Mouse (Mus musculus) stomach, postnatal 0 days (tissue): ENCODE measurements around the gene Trp63. TPM values are rescaled to one million over a fixed set of nuclear protein-coding genes. Genes with fewer than 3 reads are reported as not detected.
"Not testable (repeated sequence)": the region's sequence is repeated elsewhere in the genome, so short reads cannot be mapped to it uniquely, and the experiment has no call there.

ENCODE experiments used
- ATAC-seq: fragments of 200-750 bp; cut with Nextera tagmentation; 2 replicates; pipeline ENCODE4 v1.8.0; 2017; ENCODE audit not compliant: low FRiP score, low TSS enrichment
- DNase-seq: peaks from one replicate; pipeline ENCODE4 v3.0.0-alpha.2; 2016; ENCODE audit warnings: low spot score
- H3K27ac ChIP-seq: fragments of 300-500 bp; sonication (generic); replicated peaks from 2 replicates; pipeline ENCODE4 v1.5.1; 2014; ENCODE audit warnings: mild to moderate bottlenecking, control low read depth
- H3K27me3 ChIP-seq: fragments of 300-500 bp; sonication (generic); 2 replicates; pipeline ENCODE4 v1.6.1; 2014; ENCODE audit warnings: low read length; ENCODE audit not compliant: control insufficient read depth, insufficient read depth
- H3K36me3 ChIP-seq: fragments of 300-500 bp; sonication (generic); 2 replicates; pipeline ENCODE4 v1.6.1; 2014; ENCODE audit warnings: low read length, mixed read lengths; ENCODE audit not compliant: control insufficient read depth, insufficient read depth
- H3K4me1 ChIP-seq: fragments of 300-500 bp; sonication (generic); replicated peaks from 2 replicates; pipeline ENCODE4 v1.6.1; 2014; ENCODE audit warnings: antibody characterized with exemption; ENCODE audit not compliant: control insufficient read depth, insufficient read depth
- H3K4me2 ChIP-seq: fragments of 300-500 bp; sonication (generic); replicated peaks from 2 replicates; pipeline ENCODE4 v1.6.1; 2014; ENCODE audit warnings: low read depth, mild to moderate bottlenecking, control low read depth, moderate library complexity
- H3K4me3 ChIP-seq: fragments of 300-500 bp; sonication (generic); 2 replicates; pipeline ENCODE4 v1.5.1; 2014; ENCODE audit warnings: low read depth, low read length, control low read depth
- H3K9ac ChIP-seq: fragments of 300-500 bp; sonication (generic); 2 replicates; pipeline ENCODE4 v1.6.1; 2014; ENCODE audit warnings: mild to moderate bottlenecking, low read length, control low read depth, mixed read lengths
- H3K9me3 ChIP-seq: fragments of 300-500 bp; sonication (generic); 2 replicates; pipeline ENCODE4 v1.6.1; 2016; ENCODE audit warnings: low read length; ENCODE audit not compliant: control insufficient read depth
- CTCF ChIP-seq: IDR thresholded peaks from 2 replicates; pipeline ENCODE4 v1.5.1; 2016; ENCODE audit warnings: antibody characterized with exemption, low read depth, mild to moderate bottlenecking, moderate library complexity
- EP300 ChIP-seq: optimal IDR thresholded peaks from 2 replicates; pipeline ENCODE3; 2016; ENCODE audit warnings: antibody characterized with exemption
- WGBS: fragments of 180-500 bp; shearing (Covaris S2); extraction: QIAGEN DNeasy Blood & Tissue Kit; methylation state at CpG from one replicate; pipeline ENCODE4 v1.1.7; 2014; 5-methylcytosine and 5-hydroxymethylcytosine counted together
- polyA plus RNA-seq: library from polyadenylated mRNA; unstranded; fragments of >200 nt; fragmentation: Nextera tagmentation; extraction: Ambion mirVana; gene quantifications from 2 replicates; pipeline ENCODE4 v1.2.1, GENCODE M21; 2015

Trp63 gene
- polyA plus RNA-seq: 21.6 and 24.5 TPM in 2 replicates

DNA sequence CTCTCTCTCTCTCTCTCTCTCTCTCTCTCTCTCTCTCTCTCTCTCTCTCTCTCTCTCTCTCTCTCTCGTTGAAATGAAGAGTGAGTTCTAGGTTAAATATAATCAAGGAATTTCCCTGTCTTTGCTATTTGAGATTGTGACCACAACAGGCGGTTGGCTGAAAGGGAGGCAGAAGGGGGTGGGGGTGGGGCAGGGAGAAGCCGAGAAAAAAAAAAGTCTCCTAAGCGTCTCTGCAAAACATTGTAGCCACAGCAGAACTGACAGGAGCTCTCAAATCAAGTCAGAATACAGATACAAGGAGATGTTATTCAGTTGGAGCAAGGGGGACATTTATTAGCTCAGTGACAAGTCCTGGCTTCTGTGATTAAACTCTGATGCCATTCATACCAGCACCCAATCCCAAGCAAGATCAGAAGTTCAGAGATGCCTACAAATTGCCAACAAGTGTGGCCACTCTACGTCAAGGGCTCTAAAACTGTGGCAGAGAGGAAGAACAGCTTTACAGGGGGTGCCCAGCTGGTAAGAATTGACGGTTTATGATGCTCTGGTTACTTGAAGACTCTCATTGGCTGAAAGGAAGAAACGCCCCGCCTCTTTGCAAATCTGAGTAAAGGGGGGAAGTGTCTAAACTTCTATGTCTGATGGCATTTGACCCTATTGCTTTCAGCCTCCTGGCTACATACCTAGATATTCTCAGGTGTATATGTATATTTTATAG, at the start of gene Trp63:
Gene Trp63 (plus strand): TSS at position 233 of the 718 bp plus-strand sequence.
- peak within 1 kb of the TSS; percentile 18; the same call in 1 of the 2 replicates for H3K4me2 ChIP-seq
- H3K27me3 ChIP-seq: no peaks in the 10 kb centered on the region
- no peak within 1 kb of the TSS for H3K9ac ChIP-seq
- H3K4me3 ChIP-seq: no peak within 1 kb of the TSS
- no peak for DNase-seq
- 40% methylated on average over 8 of the region's 8 CpGs for WGBS
- H3K36me3 ChIP-seq: no peaks in the 10 kb centered on the region
- ATAC-seq: no peak
- no peaks in the 10 kb centered on the region for H3K4me1 ChIP-seq
- H3K9me3 ChIP-seq: no peaks in the 10 kb centered on the region
- H3K27ac ChIP-seq: no peak within 1 kb of the TSS
- TF ChIP-seq CTCF (no peak), EP300 (no peak)

DNA sequence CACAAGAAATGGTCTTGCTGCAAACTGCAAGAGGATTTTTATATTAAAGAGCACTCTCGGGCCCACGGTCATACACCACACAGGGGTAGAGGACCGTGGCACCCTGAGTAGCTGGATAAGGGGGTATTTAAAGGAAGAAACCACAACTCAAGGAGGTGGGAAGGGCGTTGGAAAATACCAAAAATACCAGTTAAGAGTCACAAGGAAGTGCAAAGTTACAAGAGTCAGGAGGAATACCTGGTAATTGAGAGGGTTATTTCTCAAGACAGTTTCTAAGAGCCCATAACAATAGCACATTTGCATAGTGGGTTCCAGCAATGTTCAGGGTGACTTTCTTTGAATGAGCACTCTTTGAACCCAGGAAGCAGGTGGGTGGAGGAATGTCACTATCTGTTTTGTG, 38.8 kb upstream of the Trp63 start:
- not testable (repeated sequence) for H3K4me1 ChIP-seq, H3K4me3 ChIP-seq, ATAC-seq, H3K27ac ChIP-seq, H3K9ac ChIP-seq, H3K9me3 ChIP-seq, H3K4me2 ChIP-seq, DNase-seq, H3K36me3 ChIP-seq, H3K27me3 ChIP-seq
- 87% methylated on average over 4 of the region's 4 CpGs for WGBS

DNA sequence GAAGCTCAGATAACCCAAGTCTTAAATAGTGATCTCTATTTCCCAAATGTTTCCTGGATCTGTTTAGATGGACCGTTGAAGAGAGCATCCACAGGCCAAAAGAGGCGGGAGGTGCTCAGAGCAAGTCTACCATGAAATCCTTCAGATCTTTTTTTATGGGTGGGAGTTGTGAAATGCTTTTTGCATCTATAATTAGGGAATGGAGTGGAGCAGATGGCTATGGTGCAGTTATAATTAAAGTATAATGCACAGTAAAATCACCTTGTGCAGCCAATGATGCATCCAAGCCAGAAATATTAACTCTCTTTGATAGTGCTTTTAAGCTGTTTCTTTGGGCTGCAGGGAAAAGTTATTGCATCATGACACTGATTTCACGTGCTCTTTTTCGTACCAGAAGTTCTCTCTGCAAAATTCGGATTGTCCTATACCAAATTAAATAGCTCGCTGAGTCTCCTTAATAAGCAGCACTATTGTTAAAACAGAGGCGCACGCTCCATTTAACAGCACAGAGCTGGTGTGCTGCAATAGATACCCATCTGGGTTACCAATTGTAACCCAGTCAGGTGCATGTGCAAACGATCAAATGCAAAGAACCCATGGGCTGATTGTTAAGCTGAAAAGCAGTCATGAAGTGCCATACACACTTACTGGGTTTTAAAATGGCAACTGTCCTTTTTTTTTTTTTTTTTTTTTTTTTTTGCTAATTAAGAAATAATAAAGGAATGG, 22.9 kb upstream of the Trp63 start:
- H3K9ac ChIP-seq: no peak overlapping the region
- no peak overlapping the region for H3K4me2 ChIP-seq
- TF ChIP-seq EP300 (no peak), CTCF (no peak)
- no peak overlapping the region for H3K4me3 ChIP-seq
- DNase-seq (no peak), ATAC-seq (no peak)
- no peak overlapping the region for H3K27ac ChIP-seq
- no peaks in the 10 kb centered on the region for H3K36me3 ChIP-seq
- no peaks in the 10 kb centered on the region for H3K4me1 ChIP-seq
- no peaks in the 10 kb centered on the region for H3K27me3 ChIP-seq
- no peaks in the 10 kb centered on the region for H3K9me3 ChIP-seq
- 92% methylated on average over 9 of the region's 9 CpGs for WGBS

DNA sequence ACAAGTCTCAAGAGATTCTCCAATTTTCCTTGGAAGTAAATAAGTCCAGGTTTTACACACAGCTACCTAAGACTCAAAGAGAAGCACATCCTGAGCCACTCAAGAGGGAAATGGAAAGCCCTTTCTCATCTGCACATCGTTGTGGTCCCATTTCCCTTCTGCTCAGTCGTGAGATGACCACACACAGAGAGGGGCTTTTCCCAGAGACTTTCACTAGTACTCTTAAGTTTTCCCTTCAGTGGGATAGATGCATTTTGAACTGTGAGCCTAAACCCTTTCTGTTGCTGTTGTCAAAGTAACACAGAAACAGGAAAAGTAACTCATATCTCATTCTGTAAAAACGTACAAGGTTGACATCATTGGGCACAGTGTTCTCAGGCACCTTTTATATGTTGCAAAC, 20.4 kb upstream of the Trp63 start:
- Histone ChIP-seq H3K9ac (no peak overlapping the region), H3K4me2 (no peak overlapping the region), H3K27me3 (no peaks in the 10 kb centered on the region), H3K4me3 (no peak overlapping the region), H3K36me3 (no peaks in the 10 kb centered on the region), H3K9me3 (no peaks in the 10 kb centered on the region), H3K4me1 (no peaks in the 10 kb centered on the region), H3K27ac (no peak overlapping the region)
- no peak for TF ChIP-seq EP300
- no peak for TF ChIP-seq CTCF
- ATAC-seq: no peak
- no peak for DNase-seq
- WGBS: 59% methylated on average over 3 of the region's 3 CpGs

DNA sequence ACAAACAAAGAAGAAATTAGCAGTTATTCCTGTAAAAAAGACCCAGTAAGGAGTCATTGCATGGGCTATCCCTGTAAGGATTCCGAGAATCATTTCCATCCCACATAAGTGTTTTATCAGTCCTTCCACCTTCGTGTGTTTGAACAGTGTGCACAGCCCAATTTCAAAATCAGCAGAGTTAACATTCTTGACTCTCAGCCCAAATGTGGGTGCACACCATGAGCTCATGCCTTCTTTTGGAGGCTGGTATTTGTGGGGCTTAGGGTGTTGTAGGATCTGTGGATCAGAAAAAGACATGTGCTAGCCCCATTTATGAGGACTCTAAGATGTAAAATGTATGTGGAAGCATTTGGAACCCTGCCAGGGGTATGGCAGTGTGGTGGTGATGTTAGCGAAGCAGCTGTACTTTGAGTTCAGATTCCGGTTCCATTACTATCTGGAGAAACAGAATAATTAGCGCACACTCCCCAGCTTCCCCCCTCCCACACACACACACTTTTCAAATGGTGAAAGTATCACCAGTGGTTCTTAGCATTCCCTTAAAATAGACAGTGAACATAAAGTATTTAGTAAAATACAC, 9.6 kb upstream of the Trp63 start:
- Histone ChIP-seq H3K27me3 (no peaks in the 10 kb centered on the region), H3K4me2 (no peak overlapping the region), H3K36me3 (no peaks in the 10 kb centered on the region), H3K9me3 (no peaks in the 10 kb centered on the region), H3K9ac (no peak overlapping the region), H3K4me1 (no peaks in the 10 kb centered on the region), H3K27ac (no peak overlapping the region), H3K4me3 (no peak overlapping the region)
- WGBS: 55% methylated on average over 5 of the region's 5 CpGs
- no peak for TF ChIP-seq CTCF
- no peak for TF ChIP-seq EP300
- ATAC-seq (no peak), DNase-seq (no peak)

DNA sequence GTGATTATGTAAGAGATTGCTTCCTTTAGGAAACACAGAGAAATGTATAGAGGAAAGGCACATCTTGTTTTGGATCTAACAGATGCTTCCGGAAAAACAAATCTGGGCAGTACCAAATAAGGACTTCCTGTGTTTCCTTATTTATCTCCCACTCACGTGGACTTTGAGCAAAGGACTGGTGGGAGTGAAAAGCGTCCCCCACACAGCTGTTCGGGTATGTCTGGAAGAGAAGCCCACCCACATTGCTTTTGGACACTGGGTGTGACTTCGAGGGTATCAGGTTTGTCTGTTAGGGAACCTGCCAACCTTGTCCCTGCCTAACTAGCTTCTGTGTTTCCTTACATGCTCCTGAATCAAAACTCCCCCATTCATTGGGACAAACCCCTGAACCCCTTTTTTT, 3.2 kb upstream of the Trp63 start:
- Histone ChIP-seq H3K4me2 (no peak overlapping the region), H3K4me1 (no peaks in the 10 kb centered on the region), H3K27ac (no peak overlapping the region), H3K36me3 (no peaks in the 10 kb centered on the region), H3K4me3 (no peak overlapping the region), H3K9ac (no peak overlapping the region), H3K9me3 (no peaks in the 10 kb centered on the region), H3K27me3 (no peaks in the 10 kb centered on the region)
- ATAC-seq: no peak
- DNase-seq: no peak
- TF ChIP-seq EP300 (no peak), CTCF (no peak)
- WGBS: 52% methylated on average over 5 of the region's 5 CpGs
